Mouse (Mus musculus) cerebellum, adult 11 months (tissue): ENCODE data around the gene Stard13.

Experiments
- DNase-seq: peaks from one replicate; pipeline ENCODE4 v3.0.0; 2022

The Stard13 gene

DNA sequence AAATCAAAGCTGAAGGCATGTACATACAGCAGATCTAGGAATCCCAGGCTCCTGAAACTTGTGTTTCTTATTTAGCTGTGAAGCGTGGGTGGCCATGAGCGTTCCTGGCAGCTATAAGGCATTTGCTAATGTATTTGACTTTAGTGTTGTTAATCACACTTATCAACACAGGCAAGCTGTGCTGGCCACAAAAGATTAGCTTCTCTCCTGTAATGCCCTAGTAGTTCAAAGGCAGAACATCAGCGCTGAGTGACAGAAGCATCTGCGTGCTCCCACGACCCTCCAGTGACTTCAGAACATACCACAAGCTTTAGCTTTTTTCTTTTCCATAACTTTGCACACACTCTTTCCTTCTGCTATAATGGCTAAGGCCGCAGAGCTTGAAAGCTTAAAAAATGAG lies 97.7 kb downstream of the Stard13 start:
- no peak for DNase-seq

DNA sequence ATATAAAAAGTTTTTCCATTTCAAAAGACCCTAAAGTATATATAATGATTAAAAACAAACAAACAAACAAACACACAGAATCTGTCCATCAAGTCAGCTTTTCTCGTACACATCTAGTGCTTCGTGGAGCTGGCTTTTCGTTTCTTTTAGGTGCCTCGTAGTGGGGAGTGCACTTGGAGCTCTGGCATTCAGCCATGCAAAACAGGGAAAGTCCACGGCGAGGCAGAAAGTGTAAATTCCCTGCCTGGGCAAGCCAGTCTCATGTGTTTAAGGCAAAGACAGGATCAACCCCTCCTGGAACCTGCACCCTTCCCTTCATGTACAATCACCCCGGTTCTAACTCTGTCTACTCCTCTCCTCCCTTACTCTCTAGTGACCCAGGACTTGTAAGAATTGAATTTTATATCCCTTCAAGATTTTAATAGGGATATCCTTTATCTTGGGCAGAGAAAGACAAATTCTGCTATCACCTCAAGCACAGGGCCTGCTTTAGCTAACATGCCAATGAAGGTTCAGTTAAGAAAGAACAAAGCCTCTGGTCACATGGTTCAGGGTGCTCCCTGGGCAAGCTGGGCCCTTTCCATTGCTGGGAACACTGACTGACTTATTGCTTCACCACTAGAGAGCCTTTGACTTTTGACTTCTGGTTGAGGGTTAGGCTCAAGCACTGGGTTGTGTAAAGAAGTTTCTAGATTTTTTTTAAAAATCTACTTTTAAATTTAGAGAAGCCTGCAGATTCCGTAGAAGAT lies 98.4 kb downstream of the Stard13 start:
- no peak for DNase-seq

DNA sequence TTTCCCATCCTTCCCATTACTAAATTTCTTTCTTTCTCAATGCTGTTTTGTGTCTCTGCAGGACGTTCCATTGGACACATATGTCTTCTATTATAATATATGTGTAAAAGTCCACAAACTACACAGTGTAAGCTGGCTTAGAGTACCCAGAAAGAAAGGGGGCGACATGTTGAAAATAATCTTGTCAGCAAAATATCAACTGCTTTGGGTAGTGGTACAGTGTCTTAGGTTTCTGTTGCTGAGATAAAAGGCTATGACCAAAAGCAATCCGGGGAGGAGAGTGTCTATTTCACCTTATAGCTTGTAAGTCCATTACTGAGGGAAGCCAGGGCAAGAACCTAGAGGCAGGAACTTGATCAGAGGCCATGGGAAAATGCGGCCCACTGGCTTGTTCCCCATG lies 99.4 kb downstream of the Stard13 start:
- DNase-seq: no peak

DNA sequence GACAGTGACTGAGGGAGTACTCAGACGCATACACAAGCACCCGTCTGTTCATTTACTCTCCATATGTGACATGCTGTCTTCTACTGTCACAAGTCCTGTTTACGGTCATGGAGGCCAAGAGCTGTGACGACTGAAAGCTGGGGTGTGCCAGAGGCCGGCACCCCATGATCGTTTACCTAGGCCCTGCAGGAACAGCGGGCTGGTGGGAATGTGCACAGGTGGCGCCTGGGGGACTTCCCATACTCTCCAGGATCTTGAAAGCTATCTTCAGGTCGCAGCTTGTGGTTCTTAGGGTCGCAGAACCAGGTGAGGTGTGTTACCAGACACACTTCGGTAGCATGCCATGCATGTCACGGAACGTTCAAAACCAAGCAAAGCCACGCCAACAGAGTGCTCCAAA lies 99.9 kb downstream of the Stard13 start:
- DNase-seq: no peak

DNA sequence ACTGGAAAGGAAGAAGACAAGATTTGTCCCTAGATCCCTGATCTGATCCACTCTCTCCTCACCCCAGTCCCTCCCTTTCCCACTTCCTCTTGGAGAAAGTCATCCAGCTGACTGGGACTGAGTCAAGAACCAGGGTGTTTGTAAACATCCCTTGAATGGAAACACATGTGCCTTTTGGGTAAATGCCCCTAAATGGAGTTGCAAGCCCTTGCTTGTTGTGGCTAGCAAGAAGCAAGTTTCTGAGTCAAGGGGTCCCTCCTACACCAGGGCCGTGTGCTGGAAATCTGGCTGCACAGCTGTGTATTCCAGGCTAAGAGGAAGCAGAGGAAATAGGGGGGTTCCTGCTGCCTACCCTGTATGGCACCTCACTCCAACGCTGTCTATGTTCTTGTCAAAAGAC lies 103.9 kb downstream of the Stard13 start:
- DNase-seq: no peak

DNA sequence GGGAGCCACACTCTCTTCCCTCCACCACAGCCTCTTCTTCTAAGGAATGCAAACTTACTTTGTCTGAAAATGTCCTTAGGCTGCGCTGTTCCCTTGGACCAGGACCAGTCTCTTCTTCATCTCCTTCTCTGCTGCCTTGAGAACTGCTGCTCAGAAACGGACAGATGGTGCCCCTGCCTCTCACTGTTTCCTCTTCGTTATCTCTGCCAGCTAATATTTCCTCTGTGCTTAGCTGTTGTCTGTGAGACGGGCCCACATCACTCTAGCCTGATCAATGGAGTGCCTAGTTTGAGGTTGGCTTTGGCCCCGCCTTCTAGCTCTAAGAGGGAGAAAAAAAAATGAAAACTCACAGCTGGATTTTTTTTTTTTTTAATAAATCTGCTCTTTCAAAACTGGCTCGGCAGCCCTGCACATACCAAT lies 106.3 kb downstream of the Stard13 start:
- DNase-seq: no peak

DNA sequence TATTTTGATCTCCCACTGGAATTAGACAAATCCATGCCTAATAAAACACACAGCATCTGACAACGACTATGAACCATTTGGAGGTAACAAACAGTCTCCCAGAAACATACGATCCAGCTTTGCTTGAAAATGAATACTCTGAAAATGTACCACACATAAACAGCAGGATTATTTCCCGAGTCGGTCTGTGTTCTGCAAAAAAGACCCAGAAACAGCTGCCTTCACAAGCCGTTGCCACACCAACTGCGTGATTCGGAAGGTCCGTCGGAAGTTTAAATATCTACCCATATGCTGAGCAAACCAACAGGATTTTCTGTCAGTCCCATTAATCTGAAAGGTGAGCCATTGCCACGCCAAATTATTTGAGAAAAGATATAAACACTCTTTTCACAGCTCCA lies 107.0 kb downstream of the Stard13 start:
- DNase-seq: no peak

DNA sequence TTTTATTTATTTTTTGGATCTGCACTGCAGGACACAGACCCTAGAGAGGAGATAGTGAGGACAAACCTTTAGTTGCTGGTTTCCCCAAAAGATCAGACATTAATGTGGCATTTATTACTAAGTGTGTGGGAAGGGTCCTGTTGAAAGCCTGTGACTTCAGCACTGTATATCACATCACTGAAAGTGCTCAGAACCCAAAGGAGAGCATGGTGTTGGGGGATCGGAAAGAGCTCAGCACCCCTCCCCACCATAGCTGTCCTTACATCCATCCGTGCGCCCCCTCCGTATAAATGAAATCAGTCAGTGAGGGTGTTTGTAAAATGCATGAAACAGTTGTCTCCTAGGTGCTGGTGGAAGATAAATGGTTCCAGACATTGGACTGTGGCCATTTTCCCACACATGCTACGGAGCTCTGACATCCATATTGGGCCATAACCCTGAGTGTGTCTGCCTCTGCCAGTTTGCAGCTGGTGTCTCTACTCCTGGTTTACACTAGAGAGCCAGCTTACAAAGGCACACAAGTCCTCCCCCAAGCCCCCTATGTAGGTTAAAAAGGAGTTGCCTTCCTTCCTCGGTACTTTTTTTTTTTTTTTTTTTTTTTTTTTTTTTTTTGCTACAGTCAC lies 107.5 kb downstream of the Stard13 start:
- no peak for DNase-seq

DNA sequence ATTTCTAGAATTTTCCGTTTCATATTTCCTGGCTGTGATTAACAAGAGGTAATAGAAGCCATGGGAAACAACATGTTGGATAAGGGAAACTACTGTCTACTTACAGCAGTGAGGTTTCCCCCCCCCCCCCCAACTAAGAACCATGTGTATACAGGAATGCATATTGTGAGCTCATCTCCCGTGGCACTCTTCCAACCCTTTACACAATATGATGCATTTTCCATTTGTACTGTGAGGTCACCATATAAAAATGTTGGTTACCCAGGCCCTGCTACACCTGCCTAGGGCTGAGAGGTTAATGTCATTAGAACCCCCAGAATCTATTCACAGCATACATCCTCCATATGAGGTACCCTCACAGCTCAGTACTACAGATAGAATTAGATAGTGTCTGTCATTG lies 115.8 kb downstream of the Stard13 start:
- no peak for DNase-seq

DNA sequence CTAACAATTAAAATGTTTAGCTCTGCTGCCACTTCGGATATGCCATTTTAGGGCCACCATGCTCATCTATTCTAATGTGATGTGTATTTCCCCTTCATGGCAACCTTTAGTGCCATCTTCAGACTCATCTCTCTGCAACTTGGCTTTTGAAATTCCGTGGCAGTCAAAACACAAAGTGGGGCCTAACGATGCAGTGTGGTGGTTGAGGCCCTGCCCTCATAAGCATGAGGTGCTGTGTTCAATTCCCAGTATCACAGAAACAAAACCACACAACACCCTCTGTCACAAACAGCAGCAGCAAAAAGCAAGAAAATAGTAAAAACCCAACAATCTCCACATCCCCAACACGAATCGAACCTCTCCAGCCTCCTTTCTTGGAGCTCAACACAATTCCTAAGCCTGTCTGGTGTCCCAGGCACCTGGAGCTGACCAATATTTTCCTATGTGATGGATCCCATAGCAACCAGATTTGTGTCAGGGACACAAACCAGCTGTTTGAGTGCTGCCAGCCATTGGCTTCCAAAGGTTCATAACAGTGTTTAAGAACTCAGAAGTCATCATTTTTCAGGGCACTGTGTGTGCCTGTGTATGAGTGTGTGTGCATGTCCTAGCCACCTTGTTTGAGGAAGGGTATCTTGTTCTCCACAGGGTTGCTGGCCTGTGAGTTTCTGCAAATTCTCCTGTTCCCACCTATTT lies 117.3 kb downstream of the Stard13 start:
- no peak for DNase-seq

DNA sequence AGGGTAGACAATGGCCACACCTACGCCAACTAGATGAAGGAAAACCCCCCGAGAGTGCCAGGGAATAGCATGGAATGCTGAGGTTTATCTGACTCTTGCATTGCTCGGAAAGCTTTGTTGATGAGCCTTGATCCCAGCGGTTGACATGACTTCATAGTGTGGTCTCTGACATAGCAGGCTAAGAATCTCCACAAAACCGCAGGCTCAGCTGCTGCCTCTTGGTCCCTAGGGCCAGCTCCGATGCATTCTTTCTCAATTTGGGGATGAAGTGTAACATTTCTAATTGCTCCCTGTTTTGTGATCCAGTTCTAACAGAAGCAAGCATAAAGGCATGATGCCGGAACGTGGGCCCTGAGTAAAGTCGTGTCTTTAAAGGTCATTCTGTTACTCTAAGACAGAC lies 120.9 kb downstream of the Stard13 start:
- DNase-seq: no peak

DNA sequence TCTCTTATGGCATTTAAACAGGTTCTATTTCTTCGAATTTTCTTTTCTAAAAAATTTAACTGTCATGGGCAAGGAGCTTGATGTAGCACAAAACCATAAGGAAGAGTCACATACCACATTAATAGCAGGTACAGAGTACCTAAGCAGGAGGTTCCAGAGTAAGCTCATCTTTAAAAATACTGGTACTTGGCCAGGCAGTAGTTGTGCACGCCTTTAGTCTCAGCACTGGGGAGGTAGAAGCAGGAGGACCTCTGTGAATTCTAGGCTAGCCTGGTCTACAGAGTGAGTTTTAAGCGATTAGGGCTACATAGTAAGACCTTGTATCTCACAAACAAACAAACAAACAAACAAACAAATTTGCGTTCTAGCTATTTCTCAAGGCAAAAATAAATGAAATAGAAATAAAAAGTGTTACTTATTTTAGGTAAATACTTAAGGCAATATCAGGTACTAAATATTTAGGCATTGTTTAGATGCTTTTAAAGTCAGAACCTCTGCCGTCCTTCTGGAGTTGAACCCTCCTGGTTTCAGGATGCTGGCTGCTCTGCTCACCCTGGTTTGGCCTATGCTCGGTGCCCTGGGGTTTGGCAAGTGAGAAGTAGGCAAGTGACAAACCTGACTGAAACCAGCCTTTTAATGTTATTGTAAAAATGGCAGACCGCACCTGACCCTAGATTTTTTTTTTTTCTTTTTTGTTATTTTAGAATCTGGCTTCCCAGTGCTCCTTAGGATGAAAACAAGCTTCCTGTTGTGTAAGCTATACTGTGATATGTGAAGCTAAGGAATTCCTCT lies 122.4 kb downstream of the Stard13 start:
- DNase-seq: no peak

DNA sequence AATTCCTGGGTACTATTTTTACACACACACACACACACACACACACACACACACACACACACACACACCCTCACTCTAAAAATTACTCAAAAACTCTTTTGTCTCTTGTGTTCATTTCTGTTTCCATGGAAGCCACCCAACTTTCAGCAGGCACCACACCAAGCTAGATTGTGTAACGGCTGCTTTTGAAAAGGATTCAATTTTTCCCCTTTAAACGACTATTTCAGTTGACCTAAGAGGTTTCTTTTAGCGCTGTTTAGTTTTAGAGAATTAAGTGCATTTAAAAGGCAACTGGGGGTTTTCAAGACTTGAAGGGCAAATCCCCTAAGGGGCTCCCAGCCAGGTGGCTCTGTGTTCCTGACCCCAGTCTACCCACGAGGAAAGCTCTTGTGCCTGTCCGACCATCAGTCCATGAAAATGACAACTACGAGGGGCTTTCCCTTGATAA lies 123.2 kb downstream of the Stard13 start:
- DNase-seq: no peak

DNA sequence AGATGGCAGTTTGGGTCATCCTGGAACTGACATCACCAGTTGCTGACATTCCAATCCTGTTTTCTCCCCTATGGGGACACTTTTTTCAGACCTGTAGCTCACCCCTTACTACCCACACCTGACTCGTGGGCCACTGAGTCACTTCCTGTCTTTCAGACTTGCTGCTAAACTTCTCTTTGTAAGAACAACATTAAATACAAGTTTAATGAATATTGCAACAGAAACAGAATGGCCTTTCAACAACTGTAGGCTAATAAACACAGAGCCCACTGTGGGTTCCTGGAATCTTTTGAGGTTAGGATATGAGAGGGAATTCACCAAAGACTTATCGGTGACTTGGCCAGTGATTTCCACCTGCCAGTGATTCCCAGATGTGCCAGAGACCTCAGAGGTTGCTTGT lies 123.8 kb downstream of the Stard13 start:
- no peak for DNase-seq

DNA sequence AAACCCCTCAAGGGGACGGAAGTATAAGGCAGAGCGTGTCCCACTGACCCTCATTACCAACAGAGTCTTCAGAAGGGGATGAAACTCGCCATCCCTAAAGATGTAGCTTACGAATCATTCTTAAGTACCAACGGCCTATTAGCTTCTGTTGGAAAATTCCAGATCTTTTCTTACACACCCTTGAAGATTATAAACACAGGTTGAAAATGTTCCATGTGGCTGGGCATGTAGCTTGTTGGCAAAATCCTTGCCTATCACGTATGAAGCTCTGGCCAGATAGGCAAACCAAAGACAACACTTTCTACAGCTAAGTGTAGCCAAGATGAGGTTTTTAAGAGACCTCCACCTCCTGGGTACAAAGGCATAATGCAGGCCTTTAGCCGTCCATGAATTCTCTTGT lies 124.7 kb downstream of the Stard13 start:
- DNase-seq: no peak

DNA sequence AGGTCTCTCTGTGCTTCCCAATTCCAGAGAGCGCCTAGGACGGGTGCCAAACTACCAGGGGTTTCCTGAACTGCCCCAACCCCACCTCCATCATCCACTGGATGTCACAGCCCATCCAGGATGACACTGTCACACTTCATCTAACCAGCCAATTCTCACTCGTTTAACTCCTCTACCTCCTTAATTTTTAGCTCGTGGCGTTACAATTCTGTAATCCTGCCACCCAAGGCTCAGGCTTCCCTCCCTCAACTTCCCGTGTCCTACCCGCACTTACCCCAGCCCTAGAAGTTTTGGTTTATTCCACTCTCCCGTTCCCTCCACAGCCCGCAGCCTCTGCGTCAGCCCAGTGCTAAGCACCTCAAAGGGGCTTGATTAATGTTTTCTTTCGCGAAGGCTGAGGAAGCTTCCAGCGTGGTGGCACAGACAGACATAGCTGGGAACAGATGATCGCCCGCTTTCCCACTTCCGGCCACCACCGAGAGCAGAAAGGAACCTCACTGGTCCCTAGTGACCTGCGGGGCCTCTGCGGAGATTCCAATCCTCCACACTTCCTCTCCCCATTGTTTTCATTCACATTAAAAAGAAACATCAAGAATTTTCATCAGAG lies 125.2 kb downstream of the Stard13 start:
- no peak for DNase-seq

DNA sequence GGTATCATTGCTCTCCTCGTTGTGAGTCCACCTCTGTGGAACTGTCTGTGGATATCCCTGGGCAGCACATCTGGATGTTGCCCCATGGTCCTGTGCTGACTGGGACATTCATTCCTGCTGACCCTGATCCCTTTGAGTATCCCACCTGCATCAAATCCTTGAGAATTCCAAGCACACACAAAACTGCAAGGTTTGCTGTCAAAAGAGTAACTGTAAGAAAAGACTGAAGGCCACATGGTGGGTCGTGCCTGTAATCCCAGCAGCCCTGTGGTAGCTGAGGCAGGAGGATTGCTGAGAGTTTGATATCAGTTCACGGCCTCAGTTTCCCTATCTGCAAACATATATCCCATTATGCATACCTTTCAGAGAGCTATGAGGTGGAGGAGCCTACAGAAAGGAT lies 126.8 kb downstream of the Stard13 start:
- no peak for DNase-seq

DNA sequence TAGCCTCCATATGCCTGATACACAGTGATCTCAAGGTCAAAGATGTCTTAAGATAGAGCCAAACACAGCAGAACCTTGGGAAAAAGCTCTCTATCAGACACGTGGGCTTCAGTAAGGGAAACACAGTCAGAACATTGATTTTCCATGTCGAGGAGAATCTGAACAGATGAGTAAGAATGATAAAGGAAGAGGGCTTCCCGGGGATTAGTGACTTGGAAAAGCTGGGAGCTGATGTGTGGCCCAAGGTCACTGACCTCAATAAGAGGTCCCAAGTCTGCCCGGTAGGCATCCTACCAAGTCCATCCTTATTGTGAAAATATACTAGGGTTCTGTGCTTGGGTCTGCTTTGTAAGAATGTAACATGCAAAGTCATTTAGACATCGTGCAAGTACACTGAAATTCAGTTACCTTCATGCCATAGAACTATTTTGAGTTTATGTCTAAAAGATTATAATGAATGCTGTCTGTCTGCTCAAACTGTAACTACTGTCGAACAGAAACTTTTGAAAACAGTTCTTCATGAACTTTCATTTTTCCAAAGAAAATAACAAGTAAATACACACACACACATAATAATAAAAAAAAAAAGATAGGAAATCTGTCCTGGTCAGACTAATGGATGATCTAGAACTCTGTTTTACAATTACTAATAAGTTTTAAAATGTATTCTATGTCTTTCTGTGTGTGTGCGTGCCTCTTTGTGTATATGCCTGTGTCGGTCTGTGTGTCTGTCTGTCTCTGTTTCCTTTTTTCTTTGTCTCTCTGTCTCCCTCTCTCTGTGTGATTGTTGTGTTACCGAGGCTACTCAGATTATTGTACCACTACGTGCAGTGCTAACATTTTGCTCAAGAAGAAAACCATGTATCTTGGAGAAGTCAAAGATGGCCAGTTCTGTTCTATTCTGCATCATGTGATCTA lies 128.3 kb downstream of the Stard13 start:
- no peak for DNase-seq

DNA sequence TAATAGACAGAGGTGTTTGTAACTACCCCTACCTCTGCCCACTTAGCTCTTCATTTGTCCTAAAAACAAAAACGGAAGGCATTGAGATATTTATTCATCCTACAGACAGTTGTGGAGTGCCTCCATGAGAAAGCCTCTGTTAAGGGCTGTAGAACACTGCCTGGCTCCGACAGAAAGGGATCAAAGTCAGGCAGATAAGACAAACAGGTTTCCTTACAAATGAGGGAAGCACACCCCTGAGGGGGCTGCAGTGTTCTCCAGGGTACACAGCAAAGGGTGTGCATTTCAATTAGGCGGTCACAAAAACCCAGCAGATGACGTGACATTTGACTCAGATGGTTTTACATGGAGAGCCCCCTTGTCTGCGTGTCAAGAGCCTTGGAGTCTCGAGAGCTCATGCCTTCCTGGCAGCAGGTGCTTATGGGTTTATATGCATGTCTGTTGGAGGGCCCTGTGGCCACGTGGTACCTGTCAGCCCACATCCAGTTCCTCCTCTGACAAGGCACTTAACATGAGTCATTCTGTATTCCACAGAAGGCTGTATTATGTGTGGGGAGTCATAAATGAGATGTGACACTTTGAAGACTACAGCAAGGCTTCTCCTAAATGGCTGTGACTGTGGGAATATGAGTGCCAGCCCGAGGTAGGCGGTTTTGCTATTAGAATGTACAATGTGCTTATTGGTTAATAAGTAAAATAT lies 129.1 kb downstream of the Stard13 start:
- DNase-seq: no peak

DNA sequence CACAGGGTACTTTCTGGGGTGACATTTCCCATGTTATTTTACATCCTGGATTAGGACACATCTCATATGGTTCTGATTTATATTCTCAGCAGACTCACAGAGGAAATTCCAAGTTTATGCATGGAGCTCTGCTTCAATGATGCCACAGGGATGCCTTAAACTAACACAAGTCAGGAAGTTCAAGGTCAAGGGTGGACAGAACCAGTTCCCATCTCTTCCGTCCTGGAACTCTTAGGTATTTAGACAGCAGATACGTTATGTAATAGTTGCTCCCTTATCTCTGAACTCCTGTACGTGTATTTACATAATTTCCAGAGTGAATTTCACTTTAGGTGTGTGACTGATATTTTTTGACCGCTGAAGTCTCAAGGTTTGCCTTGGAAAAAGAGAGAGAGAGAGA lies 130.4 kb downstream of the Stard13 start:
- no peak for DNase-seq

DNA sequence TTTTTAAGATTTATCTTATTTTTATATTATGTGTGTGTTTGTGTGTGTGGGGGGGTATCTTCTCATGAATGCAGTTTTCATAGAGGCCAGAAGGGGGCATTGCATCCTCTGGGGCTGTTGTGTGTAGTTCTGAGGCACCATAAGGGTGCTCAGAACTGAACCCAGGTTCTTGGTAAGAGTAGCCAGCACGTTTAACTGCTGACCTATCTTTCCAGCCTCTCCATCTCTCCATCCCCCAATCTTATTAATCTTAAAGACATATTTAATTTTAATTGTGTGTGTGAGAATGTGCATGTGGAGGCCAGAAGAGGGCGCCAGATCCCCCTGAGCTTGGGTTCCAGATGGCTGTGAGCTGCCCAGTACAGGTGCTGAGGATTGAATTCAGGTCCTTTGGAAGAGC lies 131.4 kb downstream of the Stard13 start:
- no peak for DNase-seq
